Mouse (Mus musculus) heart, adult 2 months (tissue): ENCODE measurements around the gene Il19. TPM values are rescaled to one million over a fixed set of nuclear protein-coding genes. Genes with fewer than 3 reads are reported as not detected.

ENCODE experiments used
- DNase-seq, 2 experiments: peaks; one replicate each; pipeline ENCODE4 v3.0.0; 2021
- H3K27ac ChIP-seq: fragments of 200-600 bp; 2 replicates; pipeline ENCODE4 v1.8.1; 2022
- H3K27me3 ChIP-seq: fragments of 200-500 bp; 2 replicates; pipeline ENCODE4 v1.6.1; 2012; ENCODE audit warnings: mild to moderate bottlenecking, low read length, inconsistent platforms, mixed read lengths; ENCODE audit not compliant: control insufficient read depth, insufficient read depth
- H3K36me3 ChIP-seq: fragments of 200-500 bp; 2 replicates; pipeline ENCODE4 v1.6.1; 2012; ENCODE audit warnings: low read length, inconsistent platforms; ENCODE audit not compliant: control insufficient read depth, insufficient read depth
- H3K4me1 ChIP-seq: fragments of 200-500 bp; 2 replicates; pipeline ENCODE4 v1.6.1; 2011; ENCODE audit warnings: low read length; ENCODE audit not compliant: control insufficient read depth, insufficient read depth
- H3K4me3 ChIP-seq: fragments of 200-600 bp; 2 replicates; pipeline ENCODE4 v1.8.1; 2022
- H3K79me2 ChIP-seq: fragments of 200-500 bp; replicated peaks from 2 replicates; pipeline ENCODE4 v1.6.1; 2012; ENCODE audit warnings: mild to moderate bottlenecking, inconsistent platforms, low read length, moderate library complexity, mixed read lengths; ENCODE audit not compliant: control insufficient read depth, insufficient read depth
- H3K9ac ChIP-seq: fragments of 200-500 bp; 2 replicates; pipeline ENCODE4 v1.6.1; 2012; ENCODE audit warnings: low read depth, mild to moderate bottlenecking, control low read depth, inconsistent platforms, low read length, mixed read lengths
- CTCF ChIP-seq: fragments of 200-600 bp; IDR thresholded peaks from 2 replicates; pipeline ENCODE4 v1.8.1; 2022; ENCODE audit warnings: antibody characterized with exemption, mild to moderate bottlenecking, moderate library complexity
- EP300 ChIP-seq: fragments of 200-500 bp; IDR thresholded peaks from 2 replicates; pipeline ENCODE4 v1.6.1; 2011; ENCODE audit warnings: low read depth, low read length, control low read depth; ENCODE audit not compliant: insufficient read depth
- POLR2A ChIP-seq: fragments of 200-500 bp; IDR thresholded peaks from 2 replicates; pipeline ENCODE4 v1.6.1; 2011; ENCODE audit warnings: mild to moderate bottlenecking, low read depth, low read length, control low read depth; ENCODE audit not compliant: insufficient read depth
- WGBS: fragments of 180-500 bp; shearing (Covaris S2); methylation state at CpG from one replicate; pipeline ENCODE4 v1.1.7; 2018; 5-methylcytosine and 5-hydroxymethylcytosine counted together
- intact Hi-C: fragments of 180-260 bp; cut with DNase I; formaldehyde crosslinking; loops from one replicate; pipeline ENCODE4 v1.15.1; 2025
- polyA plus RNA-seq: library from polyadenylated mRNA; depleted of rRNA; stranded (reverse); fragments of >200 nt; gene quantifications from 2 replicates; pipeline ENCODE4 v1.2.3, GENCODE M21; 2012; rRNA removed
- total RNA-seq, 2 experiments: library from RNA; stranded (reverse); gene quantifications; 2 replicates each; pipeline ENCODE4 v1.2.3; 2021

The Il19 gene
- total and polyA plus RNA-seq, 3 experiments: not detected

DNA sequence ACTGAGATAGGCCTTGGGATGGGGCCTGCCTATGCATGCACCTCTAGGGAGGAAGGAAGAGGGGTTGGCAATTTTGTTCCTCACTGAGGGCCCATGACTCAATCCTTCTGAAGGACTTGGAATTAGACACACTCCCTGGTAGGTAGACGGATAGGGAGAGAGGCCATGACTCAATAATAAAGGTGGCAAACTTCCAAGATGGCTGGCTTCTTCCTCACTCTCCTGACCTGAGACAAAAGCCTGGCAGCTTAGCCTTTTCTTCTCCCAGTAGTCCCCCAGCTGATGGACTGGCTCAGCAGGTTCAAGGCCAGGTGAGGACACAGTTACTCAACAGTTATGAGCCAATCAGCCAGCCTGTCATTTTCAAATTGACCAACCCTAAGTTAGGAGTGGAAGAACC lies 47.5 kb downstream of the Il19 start:
- Histone ChIP-seq H3K36me3 (no peaks in the 10 kb centered on the region), H3K9ac (no peak overlapping the region), H3K4me3 (no peak overlapping the region), H3K79me2 (no peaks in the 10 kb centered on the region), H3K4me1 (no peaks in the 10 kb centered on the region), H3K27ac (no peak overlapping the region), H3K27me3 (no peaks in the 10 kb centered on the region)
- TF ChIP-seq POLR2A: no peak
- no peak for TF ChIP-seq CTCF
- no peak for TF ChIP-seq EP300
- intact Hi-C loops: no loop called here
- WGBS: 32% methylated on average over 1 of the region's 1 CpGs
- DNase-seq: no peak

DNA sequence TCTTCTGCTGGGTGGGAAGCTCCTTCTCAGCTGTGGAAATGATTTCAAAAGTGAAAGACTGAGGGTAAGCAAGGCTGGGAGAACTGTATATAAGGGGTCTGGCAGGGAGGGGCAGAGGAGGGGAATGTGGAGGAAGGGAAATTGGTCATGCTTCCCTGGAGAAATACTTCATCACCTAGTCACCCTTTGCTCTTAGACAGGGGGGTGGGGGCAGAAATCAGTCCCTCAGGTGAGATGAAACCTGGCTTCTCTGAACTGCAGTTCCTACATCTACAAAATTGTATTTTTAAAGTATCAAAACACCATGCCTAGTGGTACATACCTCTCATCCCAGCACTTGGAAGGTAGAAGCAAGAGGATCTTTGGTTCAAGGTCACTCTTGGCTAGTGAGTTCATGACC lies 52.6 kb downstream of the Il19 start, which contains the start of gene Il24:
TSS of gene Il24 (minus strand) at position 101 of the 400 bp plus-strand sequence.
- no peaks in the 10 kb centered on the region for H3K79me2 ChIP-seq
- no peak within 1 kb of the TSS for H3K4me3 ChIP-seq
- no peaks in the 10 kb centered on the region; the same call in 1 of the 2 replicates for H3K27me3 ChIP-seq
- no peak within 1 kb of the TSS for H3K27ac ChIP-seq
- intact Hi-C loops: no loop called here
- TF ChIP-seq EP300 (no peak), CTCF (no peak), POLR2A (no peak)
- no peak within 1 kb of the TSS for H3K9ac ChIP-seq
- H3K36me3 ChIP-seq: no peaks in the 10 kb centered on the region
- DNase-seq: no peak
- no peaks in the 10 kb centered on the region for H3K4me1 ChIP-seq

DNA sequence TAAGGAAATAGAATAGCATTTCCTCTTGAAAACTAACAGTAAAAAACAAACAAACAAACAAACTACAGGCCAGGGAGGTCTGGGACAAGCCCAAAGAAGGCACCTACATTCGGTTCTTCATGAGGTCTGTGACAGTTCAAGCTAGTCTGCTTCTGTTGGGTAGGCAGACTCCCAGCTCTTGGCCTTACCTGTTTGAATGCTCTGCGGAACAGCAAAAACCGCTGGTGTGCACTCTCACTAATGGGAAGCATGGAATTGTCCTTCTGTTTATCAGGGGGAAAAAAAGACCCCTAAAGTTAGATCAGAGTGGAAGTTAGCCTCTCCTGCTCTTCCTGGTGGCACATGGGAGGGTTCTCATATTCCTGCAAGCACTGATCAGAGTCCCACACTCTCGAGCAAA lies 56.8 kb downstream of the Il19 start:
- H3K27ac ChIP-seq: no peak overlapping the region
- DNase-seq: no peak
- H3K27me3 ChIP-seq: peaks cover 8% of the 10 kb centered on the region
- 79% methylated on average over 4 of the region's 4 CpGs for WGBS
- H3K4me1 ChIP-seq: no peaks in the 10 kb centered on the region
- no peak overlapping the region for H3K4me3 ChIP-seq
- intact Hi-C loops: no loop called here
- H3K36me3 ChIP-seq: no peaks in the 10 kb centered on the region
- TF ChIP-seq POLR2A: no peak
- TF ChIP-seq CTCF: no peak
- TF ChIP-seq EP300: no peak
- H3K79me2 ChIP-seq: no peaks in the 10 kb centered on the region
- no peak overlapping the region for H3K9ac ChIP-seq

Other genes with a start within 250 kb of the Il19 start
- under 1 TPM; 0.14 to 0.16 TPM for gene Gm29427, start 224.3 kb downstream of the Il19 start, total RNA-seq
- gene Gm29427, start 224.3 kb downstream of the Il19 start, polyA plus RNA-seq: 0.14 and 0.32 TPM in 2 replicates
- 1 to 10 TPM; 3.7 to 4.9 TPM for gene Yod1, start 222.8 kb downstream of the Il19 start, total RNA-seq
- 1.2 and 2.2 TPM in 2 replicates for gene Yod1, start 222.8 kb downstream of the Il19 start, polyA plus RNA-seq
- 10 to 100 TPM; 82.5 to 96.6 TPM for gene Pfkfb2, start 210.9 kb downstream of the Il19 start, total RNA-seq
- gene Pfkfb2, start 210.9 kb downstream of the Il19 start, polyA plus RNA-seq: 31.9 and 58.5 TPM in 2 replicates
- gene AA986860, start 208.1 kb downstream of the Il19 start, total RNA-seq: under 1 TPM; 0.43 to 0.47 TPM
- 0.41 and 0.82 TPM in 2 replicates for gene AA986860, start 208.1 kb downstream of the Il19 start, polyA plus RNA-seq
- gene Fcamr, start 139.2 kb downstream of the Il19 start, total RNA-seq: under 1 TPM; 0.39 to 0.41 TPM
- 0.96 and 1.6 TPM in 2 replicates for gene Fcamr, start 139.2 kb downstream of the Il19 start, polyA plus RNA-seq
- gene Pigr, start 113.4 kb downstream of the Il19 start, total RNA-seq: not detected
- gene Pigr, start 113.4 kb downstream of the Il19 start, polyA plus RNA-seq: 0.32 and 3.1 TPM in 2 replicates
- 1 to 10 TPM; 1.1 to 1.5 TPM for gene Fcmr, start 74.4 kb downstream of the Il19 start, total RNA-seq
- 0.91 and 6.5 TPM in 2 replicates for gene Fcmr, start 74.4 kb downstream of the Il19 start, polyA plus RNA-seq
- gene Il24, start 52.7 kb downstream of the Il19 start, total RNA-seq: not detected
- not detected in 2 replicates for gene Il24, start 52.7 kb downstream of the Il19 start, polyA plus RNA-seq
- gene Il20, start 28.7 kb downstream of the Il19 start, total RNA-seq: not detected
- gene Il20, start 28.7 kb downstream of the Il19 start, polyA plus RNA-seq: not detected in 2 replicates
- gene Il10, start 79.7 kb upstream of the Il19 start, total RNA-seq: not detected
- gene Il10, start 79.7 kb upstream of the Il19 start, polyA plus RNA-seq: not detected in 2 replicates
- 100 to 1,000 TPM; 283 to 363 TPM for gene Mapkapk2, start 157.7 kb upstream of the Il19 start, total RNA-seq
- 196 and 305 TPM in 2 replicates for gene Mapkapk2, start 157.7 kb upstream of the Il19 start, polyA plus RNA-seq
- gene Dyrk3, start 198.2 kb upstream of the Il19 start, total RNA-seq: under 1 TPM; 0.48 to 0.70 TPM
- gene Dyrk3, start 198.2 kb upstream of the Il19 start, polyA plus RNA-seq: 0.16 and 0.32 TPM in 2 replicates
- gene Eif2d, start 213.1 kb upstream of the Il19 start, total RNA-seq: 10 to 100 TPM; 34.7 to 37.1 TPM
- 25.8 and 35.3 TPM in 2 replicates for gene Eif2d, start 213.1 kb upstream of the Il19 start, polyA plus RNA-seq